Mouse (Mus musculus): ENCODE data around the gene Cyb5r1. TPM values are rescaled to one million over a fixed set of nuclear protein-coding genes. Genes with fewer than 3 reads are reported as not detected.

The Cyb5r1 gene
- total and polyA plus RNA-seq, 3 experiments: 17.5 to 43.6 (median 38.1) TPM

DNA sequence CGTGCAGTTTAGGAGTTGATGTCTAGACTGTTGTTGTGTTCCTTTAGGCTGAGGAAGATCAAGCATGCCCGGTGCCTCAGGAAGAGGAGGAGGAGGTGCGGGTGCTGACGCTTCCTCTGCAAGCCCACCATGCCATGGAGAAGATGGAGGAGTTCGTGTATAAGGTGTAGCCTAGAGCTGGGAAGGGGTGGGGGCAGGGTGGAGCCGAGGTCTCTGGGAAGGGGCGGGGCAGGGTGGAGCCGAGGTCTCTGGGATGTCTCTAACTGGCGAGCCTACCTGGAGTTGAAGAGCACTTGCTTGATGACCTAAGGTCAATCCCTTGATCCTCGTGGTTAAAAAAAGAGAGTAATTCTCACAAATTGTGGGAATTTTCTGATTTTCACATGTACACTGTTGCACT lies 18.6 kb downstream of the Cyb5r1 start:
- peaks cover 53 to 84% of the 10 kb centered on the region in 2 experiments for H3K36me3 ChIP-seq (replicated peaks in 1 of 2; ENCODE audit: control insufficient read depth in 1 of 2, insufficient read depth in 1 of 2, low read length in 1 of 2)
- H3K4me3 ChIP-seq (replicated peaks in 1 of 3; ENCODE audit: low read depth in 2 of 3, low read length in 2 of 3, poor library complexity in 1 of 3): no peak overlapping the region
- H3K4me1 ChIP-seq (ENCODE audit: control insufficient read depth in 1 of 2, insufficient read depth in 2 of 2): peaks cover 0 to 14% of the 10 kb centered on the region in 2 experiments; a peak in 2 of 4 replicates
- DNase-seq (ENCODE audit: extremely low read depth): no peak
- no peak for TF ChIP-seq GABPA (IDR thresholded peaks at IDR 0.05; ENCODE audit: insufficient replicate concordance, low read depth, low read length)
- no peak for TF ChIP-seq POLR2A (IDR thresholded peaks at IDR 0.05; ENCODE audit: low read depth, low read length)
- no peak for TF ChIP-seq SIN3A (IDR thresholded peaks at IDR 0.05; ENCODE audit: low read length)
- TF ChIP-seq ZC3H11A (IDR thresholded peaks at IDR 0.05; ENCODE audit: low read depth, low read length): no peak
- TF ChIP-seq TCF12 (IDR thresholded peaks at IDR 0.05; ENCODE audit: low read depth, low read length): no peak
- TF ChIP-seq RCOR1 (conservative IDR thresholded peaks at IDR 0.05; ENCODE audit: low read depth, low read length): no peak
- no peak for TF ChIP-seq E2F4 (IDR thresholded peaks at IDR 0.05; ENCODE audit: insufficient replicate concordance, low read depth, low read length)
- TF ChIP-seq KAT2A (IDR thresholded peaks at IDR 0.05; ENCODE audit: insufficient replicate concordance, low read length): no peak
- no peak for TF ChIP-seq MYC (IDR thresholded peaks at IDR 0.05; ENCODE audit: low read depth, low read length)
- peaks cover 29% of the 10 kb centered on the region for H3K79me2 ChIP-seq (replicated peaks; ENCODE audit: control insufficient read depth, extremely low read depth, insufficient read depth, poor library complexity, severe bottlenecking)
- H3K9me3 ChIP-seq (replicated peaks; ENCODE audit: low read length): no peaks in the 10 kb centered on the region
- in situ Hi-C loops (cut with MboI; ENCODE audit: low pct_ligation_motif_present, low pct_unique_long_range_greater_than_20kb, low sequenced_read_pairs): no loop called here
- no peak overlapping the region for H3K9ac ChIP-seq (ENCODE audit: insufficient read depth, low read depth)
- H3K27ac ChIP-seq (ENCODE audit: insufficient read depth, low read depth): no peak overlapping the region
- dilution Hi-C loops (cut with MboI; ENCODE audit: extremely low pct_ligation_motif_present, extremely low pct_unique_long_range_greater_than_20kb, low sequenced_read_pairs): no loop called here
- H3K27me3 ChIP-seq (replicated peaks): no peaks in the 10 kb centered on the region
- H3K4me2 ChIP-seq (ENCODE audit: insufficient read depth, low read depth, poor library complexity, severe bottlenecking): no peak overlapping the region

DNA sequence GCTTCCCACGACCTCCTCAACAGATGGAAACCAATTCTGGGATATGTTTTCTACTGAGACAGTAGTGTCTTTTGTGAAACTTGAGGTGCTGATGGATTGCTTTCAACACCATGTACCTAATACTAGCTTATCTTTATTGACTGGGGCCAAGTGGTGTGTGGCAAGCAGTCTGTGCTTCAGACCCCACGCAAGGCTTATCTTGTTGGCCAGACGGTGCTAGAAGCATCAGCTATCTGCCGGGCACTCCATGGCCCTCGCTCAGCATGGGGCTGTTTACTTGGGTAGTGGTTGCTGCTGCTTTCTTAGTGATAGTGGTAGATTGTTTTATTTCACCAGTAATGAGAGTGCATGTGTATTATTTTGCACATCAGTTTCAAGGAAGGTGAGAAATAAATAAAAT lies 20.9 kb downstream of the Cyb5r1 start:
- no peak overlapping the region for H3K4me2 ChIP-seq (ENCODE audit: insufficient read depth, low read depth, poor library complexity, severe bottlenecking)
- H3K9me3 ChIP-seq (replicated peaks; ENCODE audit: low read length): no peaks in the 10 kb centered on the region
- no peak for DNase-seq (ENCODE audit: extremely low read depth)
- no peak for TF ChIP-seq POLR2A (IDR thresholded peaks at IDR 0.05; ENCODE audit: low read depth, low read length)
- no peak for TF ChIP-seq BHLHE40 (IDR thresholded peaks at IDR 0.05; ENCODE audit: low read depth, low read length)
- no peak for TF ChIP-seq NRF1 (IDR thresholded peaks at IDR 0.05; ENCODE audit: low read depth, low read length)
- TF ChIP-seq ETS1 (conservative IDR thresholded peaks at IDR 0.05; ENCODE audit: low read depth, low read length): no peak
- no peak for TF ChIP-seq USF1 (IDR thresholded peaks at IDR 0.05; ENCODE audit: low read depth, low read length)
- TF ChIP-seq KAT2A (IDR thresholded peaks at IDR 0.05; ENCODE audit: insufficient replicate concordance, low read length): no peak
- no peak for TF ChIP-seq ZNF384 (IDR thresholded peaks at IDR 0.05; ENCODE audit: low read depth, low read length)
- TF ChIP-seq RCOR1 (conservative IDR thresholded peaks at IDR 0.05; ENCODE audit: low read depth, low read length): no peak
- no peak overlapping the region for H3K27ac ChIP-seq (ENCODE audit: insufficient read depth, low read depth)
- H3K36me3 ChIP-seq (replicated peaks in 1 of 2; ENCODE audit: control insufficient read depth in 1 of 2, insufficient read depth in 1 of 2, low read length in 1 of 2): peaks cover 68 to 89% of the 10 kb centered on the region in 2 experiments
- peaks cover 9% of the 10 kb centered on the region for H3K79me2 ChIP-seq (replicated peaks; ENCODE audit: control insufficient read depth, extremely low read depth, insufficient read depth, poor library complexity, severe bottlenecking)
- H3K27me3 ChIP-seq (replicated peaks): no peaks in the 10 kb centered on the region
- dilution Hi-C loops (cut with MboI; ENCODE audit: extremely low pct_ligation_motif_present, extremely low pct_unique_long_range_greater_than_20kb, low sequenced_read_pairs) (no loop called here), in situ Hi-C loops (cut with MboI; ENCODE audit: low pct_ligation_motif_present, low pct_unique_long_range_greater_than_20kb, low sequenced_read_pairs) (no loop called here)
- no peak overlapping the region for H3K4me3 ChIP-seq (replicated peaks in 1 of 3; ENCODE audit: low read depth in 2 of 3, low read length in 2 of 3, poor library complexity in 1 of 3)
- no peak overlapping the region for H3K9ac ChIP-seq (ENCODE audit: insufficient read depth, low read depth)
- H3K4me1 ChIP-seq (ENCODE audit: control insufficient read depth in 1 of 2, insufficient read depth in 2 of 2): no peaks in the 10 kb centered on the region
